Mouse (Mus musculus) lung, adult 2 months (tissue): ENCODE results near the gene Bcl3. TPM values are rescaled to one million over a fixed set of nuclear protein-coding genes. Genes with fewer than 3 reads are reported as not detected.

Experiments
- DNase-seq: peaks from one replicate; pipeline ENCODE4 v3.0.0; 2022
- H3K4me1 ChIP-seq: fragments of 200-500 bp; 2 replicates; pipeline ENCODE4 v1.6.1; 2011; ENCODE audit warnings: low read length; ENCODE audit not compliant: control insufficient read depth, insufficient read depth
- H3K4me3 ChIP-seq: fragments of 200-500 bp; replicated peaks from 2 replicates; pipeline ENCODE3; 2011; ENCODE audit warnings: low read depth, mild to moderate bottlenecking, control low read depth, low read length; ENCODE audit errors: extremely low read depth
- CTCF ChIP-seq: fragments of 200-500 bp; IDR thresholded peaks from 2 replicates; pipeline ENCODE4 v1.5.1; 2011; ENCODE audit warnings: mild to moderate bottlenecking, low read length, control low read depth; ENCODE audit not compliant: insufficient read depth
- POLR2A ChIP-seq: fragments of 200-500 bp; IDR thresholded peaks from 2 replicates; pipeline ENCODE4 v1.6.1; 2011; ENCODE audit warnings: low read depth, mild to moderate bottlenecking, control low read depth, low read length, borderline replicate concordance; ENCODE audit errors: extremely low read depth
- WGBS: fragments of 180-500 bp; shearing (Covaris S2); methylation state at CpG from one replicate; pipeline ENCODE4 v1.1.7; 2018; 5-methylcytosine and 5-hydroxymethylcytosine counted together
- polyA plus RNA-seq: library from polyadenylated mRNA; depleted of rRNA; stranded (reverse); fragments of >200 nt; gene quantifications from 2 replicates; pipeline ENCODE4 v1.2.3, GENCODE M21; 2012

Gene Bcl3
- polyA plus RNA-seq, 1 experiment = 38.7 TPM

DNA sequence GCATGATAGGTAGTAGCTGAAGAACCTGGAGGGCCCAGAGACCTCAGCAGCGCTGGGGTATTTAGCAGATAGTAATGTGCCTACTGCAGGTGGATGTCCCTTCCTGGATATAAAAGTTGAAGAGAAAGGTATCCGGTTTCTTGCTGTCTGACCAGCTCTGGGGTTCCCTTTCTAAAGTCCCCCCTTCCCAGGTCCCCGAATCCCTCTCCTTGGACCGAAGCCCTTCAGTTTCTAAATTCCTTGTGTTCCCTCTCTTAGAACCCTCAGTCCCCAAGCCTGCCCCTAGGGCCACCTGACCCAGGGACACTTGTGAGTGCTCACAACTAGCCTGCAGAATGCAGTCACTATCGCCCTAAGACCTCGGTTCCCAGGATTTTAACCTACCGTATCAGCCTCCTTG lies 937 bp downstream of the Bcl3 start:
- WGBS = 76% methylated on average over 7 of the region's 7 CpGs
- H3K4me1 ChIP-seq = peaks cover 27% of the 10 kb centered on the region
- no peak for DNase-seq
- TF ChIP-seq CTCF (no peak), POLR2A (no peak)
- no peak overlapping the region for H3K4me3 ChIP-seq

DNA sequence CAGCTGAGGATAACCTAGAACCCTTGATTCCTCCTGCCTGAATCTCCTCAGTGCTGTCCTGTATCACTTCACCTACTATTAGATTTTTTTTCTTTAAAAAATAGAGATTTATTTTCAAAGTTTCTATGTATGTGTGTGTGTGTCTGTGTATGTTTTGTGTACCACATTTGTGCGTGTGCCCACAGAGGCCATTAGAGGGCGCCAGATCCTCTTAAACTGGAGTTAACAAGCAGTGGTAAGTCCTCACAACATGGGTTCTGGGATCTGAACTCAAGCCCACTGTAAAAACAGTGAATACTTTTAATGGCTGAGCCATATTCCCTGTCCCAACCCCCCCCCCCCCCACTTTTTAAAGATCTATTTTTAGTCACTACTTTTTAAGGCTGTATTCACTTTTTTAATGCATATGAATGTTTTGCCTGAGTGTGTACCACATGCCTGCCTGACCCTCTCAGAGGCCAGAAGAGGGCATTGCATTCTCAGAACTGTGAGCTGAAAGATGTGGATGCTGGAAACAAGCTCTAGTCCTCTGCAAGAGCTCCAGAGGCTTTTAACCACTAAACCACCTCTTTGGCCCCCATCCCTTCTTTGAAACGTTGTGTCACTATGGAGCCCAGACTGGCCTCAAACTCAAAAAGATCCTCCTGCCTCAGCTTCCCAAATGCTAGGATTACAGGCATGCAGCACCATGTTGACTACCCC lies 2.1 kb downstream of the Bcl3 start:
- H3K4me3 ChIP-seq = no peak overlapping the region
- 80% methylated on average over 3 of the region's 3 CpGs for WGBS

DNA sequence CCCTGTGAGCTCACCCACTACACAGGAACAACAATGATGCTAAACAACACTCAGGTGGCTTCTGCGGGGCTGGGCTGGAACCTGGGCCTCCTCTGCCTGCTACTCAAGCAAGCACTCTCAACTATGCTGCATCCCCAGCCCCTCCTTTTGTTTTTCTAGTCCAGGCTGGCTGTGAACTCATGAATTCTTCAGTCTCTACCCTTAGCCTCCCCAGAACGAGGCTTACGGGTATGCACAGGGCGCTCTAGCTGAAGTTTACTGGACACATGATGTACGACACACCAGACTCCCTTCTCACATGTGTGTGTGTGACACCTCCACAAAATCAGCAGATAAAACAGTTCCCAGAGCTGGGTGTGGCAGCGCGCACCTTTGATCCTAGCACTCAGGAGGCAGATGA lies 3.7 kb downstream of the Bcl3 start:
- DNase-seq = no peak
- H3K4me1 ChIP-seq = peaks cover 21% of the 10 kb centered on the region
- no peak overlapping the region for H3K4me3 ChIP-seq
- WGBS = 84% methylated on average over 7 of the region's 7 CpGs
- TF ChIP-seq POLR2A (no peak), CTCF (no peak)

More for the DNA sequence above, 2.1 kb downstream of the Bcl3 start:
- peaks cover 29% of the 10 kb centered on the region for H3K4me1 ChIP-seq
- no peak for TF ChIP-seq CTCF
- DNase-seq = no peak

DNA sequence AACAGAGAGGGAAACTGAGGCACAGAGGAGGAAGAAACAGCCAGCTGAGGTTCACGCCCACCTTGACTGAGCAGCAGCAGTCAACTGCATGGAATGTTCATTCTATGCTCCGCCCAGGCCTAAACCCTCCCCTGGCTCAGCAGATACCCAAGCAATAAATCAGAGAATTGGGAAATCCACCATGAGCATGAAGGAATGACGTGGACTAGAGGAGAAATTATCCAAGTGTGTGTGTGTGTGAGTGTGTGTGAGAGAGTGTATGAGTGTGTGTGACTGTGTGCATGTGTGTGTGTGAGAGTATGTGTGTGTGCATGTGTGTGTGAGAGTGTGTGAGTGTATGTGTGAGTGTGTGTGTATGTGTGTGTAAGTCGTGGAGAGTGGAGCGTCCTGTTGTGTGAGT lies 4.1 kb downstream of the Bcl3 start:
- H3K4me1 ChIP-seq = peaks cover 17% of the 10 kb centered on the region
- no peak for DNase-seq

DNA sequence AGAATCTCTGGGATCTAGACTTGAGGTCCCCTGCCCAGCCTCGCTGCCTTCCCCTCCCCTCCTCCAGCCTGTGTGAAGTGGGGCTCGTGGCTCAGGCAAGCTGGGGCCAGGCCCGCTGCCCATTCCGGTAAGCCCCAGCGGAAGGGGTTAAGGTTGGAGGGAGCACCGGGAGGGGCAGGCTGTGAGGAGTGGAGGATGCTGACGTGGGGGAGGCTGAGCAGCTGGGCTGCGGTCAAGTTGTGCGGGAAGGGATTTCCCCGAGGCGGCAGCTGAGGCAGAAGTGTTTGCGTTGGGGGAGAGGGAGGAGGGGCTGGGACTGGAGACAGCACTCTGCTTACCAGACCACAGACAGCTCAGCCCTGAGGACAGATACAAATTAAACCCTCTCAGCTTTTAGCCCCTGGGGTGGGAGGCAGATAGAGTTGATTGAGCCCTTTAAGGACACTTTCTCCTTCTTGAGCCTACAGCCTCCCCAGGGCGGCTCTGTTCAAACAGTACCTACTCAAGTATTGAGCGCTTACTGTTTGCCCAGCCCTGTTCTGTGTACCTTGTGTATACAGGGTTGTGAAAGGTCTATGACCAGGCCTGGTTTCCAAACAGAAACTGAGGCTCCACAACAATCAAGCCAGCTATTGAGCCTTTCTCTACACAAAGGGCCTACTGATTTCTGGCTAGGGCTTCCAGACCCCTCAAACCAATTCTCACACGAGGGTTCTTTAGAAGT lies 5.0 kb downstream of the Bcl3 start:
- peaks cover 10% of the 10 kb centered on the region for H3K4me1 ChIP-seq
- peak overlapping the region; percentile 69 for H3K4me3 ChIP-seq
- 16% methylated on average over 15 of the region's 15 CpGs for WGBS
- TF ChIP-seq CTCF = no peak
- peak; percentile 3; the same call in 1 of the 2 replicates for TF ChIP-seq POLR2A
- DNase-seq = peak; percentile 84

More for the DNA sequence above, 4.1 kb downstream of the Bcl3 start:
- 50% methylated on average over 5 of the region's 5 CpGs for WGBS
- H3K4me3 ChIP-seq = no peak overlapping the region
- TF ChIP-seq CTCF = no peak
- no peak for TF ChIP-seq POLR2A

DNA sequence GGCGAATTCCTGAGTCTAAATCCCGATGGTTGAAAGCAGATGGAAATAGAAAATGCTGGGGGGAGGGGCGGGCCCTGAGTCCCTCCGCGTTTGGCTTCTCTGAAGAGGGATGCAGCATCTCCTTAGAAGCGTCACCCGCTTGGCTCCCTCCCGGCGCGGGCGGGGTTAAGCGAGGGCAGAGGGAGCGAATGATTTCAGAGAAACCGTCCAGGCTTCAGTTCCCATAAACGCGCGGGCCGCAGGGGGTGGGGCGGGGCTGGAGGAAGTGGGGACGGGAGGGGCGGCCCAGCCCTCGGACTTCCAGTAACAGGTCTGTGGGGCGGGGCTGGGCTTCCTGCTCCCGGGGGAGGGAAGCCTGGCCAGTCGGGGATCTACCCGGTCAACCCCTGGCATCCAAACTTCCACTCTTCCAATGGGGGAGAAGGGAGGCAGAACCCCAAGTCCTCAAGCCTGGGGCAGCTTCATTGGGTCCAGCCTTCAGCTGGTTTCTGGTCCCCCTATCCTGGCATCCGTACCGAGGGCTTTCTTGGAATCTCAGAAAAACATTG lies 6.3 kb downstream of the Bcl3 start:
- WGBS = 1% methylated on average over 28 of the region's 28 CpGs
- peak; percentile 85 for DNase-seq
- TF ChIP-seq POLR2A (peak; percentile 81; the same call in 1 of the 2 replicates), CTCF (no peak)

DNA sequence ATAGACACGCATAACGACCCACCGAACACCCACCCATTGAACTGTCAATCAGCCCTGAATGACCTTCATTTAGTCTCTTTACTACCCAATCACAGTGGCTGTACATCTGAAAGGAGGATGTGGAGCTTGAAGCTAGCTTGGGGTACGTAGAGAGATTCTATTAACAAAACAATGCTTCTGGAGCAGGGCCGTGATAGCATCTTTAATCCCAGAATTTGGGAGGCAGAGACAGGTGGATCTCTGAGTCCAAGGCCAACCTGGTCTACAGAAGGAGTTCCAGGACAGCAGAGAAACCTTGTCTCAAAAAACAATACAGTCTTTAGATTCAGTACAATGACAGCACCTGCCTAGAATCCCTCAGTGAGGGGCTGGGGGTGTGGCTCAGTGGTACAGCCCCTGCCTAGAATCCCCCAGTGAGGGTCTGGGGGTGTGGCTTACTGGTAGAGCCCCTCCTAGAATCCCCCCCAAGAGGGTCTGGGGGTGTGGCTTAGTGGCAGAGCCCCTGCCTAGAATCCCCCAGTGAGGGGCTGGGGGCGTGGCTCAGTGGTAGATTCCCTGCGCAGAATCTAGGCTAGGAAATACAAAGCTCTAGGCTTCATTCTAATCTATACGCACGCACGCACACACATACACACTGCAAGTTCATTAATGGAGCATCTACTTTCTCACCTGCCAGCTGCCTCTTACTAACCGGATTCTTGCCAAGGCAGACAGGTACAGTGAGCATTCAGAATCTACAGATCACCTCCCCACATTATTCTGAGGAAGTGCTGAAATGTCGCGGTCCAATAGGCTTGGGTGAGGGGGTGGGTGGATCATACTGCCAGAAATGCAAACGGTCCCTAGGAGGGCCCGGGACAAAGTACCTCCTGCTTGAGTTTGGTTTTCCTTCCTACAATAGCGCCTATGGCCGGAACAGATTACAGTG lies 7.0 kb downstream of the Bcl3 start:
- Histone ChIP-seq H3K4me3 (peak overlapping the region; percentile 49), H3K4me1 (peaks cover 10% of the 10 kb centered on the region)
- TF ChIP-seq CTCF (no peak), POLR2A (no peak)
- WGBS = 40% methylated on average over 17 of the region's 17 CpGs
- no peak for DNase-seq

More for the DNA sequence above, 6.3 kb downstream of the Bcl3 start:
- H3K4me1 ChIP-seq = peaks cover 10% of the 10 kb centered on the region
- peak overlapping the region; percentile 69 for H3K4me3 ChIP-seq

DNA sequence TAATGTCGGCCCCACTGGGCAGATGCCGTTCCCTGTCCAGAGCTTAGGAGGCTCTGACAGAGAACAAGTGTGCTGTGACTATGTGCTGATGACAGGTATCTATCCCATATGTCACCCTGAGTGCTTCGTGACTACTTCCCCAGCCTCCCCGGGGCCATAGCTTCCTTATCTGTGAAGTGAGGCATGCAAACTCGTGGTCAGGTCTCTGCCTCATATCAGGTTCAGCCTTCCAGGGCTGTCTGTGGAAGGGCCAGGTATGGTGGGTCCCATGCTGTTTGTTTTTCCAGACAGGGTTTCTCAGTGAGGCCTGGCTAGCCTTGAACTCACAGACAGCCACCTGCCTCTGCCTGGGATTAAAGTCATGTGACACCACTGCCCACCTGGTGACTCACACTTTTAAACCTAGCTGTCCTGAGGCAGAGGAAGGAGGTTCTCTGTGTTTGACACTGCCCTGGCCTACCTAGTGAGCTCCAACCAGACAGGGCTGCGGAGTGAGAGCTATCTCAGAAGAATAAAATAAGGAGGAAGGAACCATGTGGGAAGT lies 8.9 kb downstream of the Bcl3 start:
- no peak for TF ChIP-seq CTCF
- no peak for TF ChIP-seq POLR2A
- 74% methylated on average over 6 of the region's 6 CpGs for WGBS
- no peak for DNase-seq
- H3K4me3 ChIP-seq = no peak overlapping the region
- H3K4me1 ChIP-seq = peaks cover 6% of the 10 kb centered on the region

DNA sequence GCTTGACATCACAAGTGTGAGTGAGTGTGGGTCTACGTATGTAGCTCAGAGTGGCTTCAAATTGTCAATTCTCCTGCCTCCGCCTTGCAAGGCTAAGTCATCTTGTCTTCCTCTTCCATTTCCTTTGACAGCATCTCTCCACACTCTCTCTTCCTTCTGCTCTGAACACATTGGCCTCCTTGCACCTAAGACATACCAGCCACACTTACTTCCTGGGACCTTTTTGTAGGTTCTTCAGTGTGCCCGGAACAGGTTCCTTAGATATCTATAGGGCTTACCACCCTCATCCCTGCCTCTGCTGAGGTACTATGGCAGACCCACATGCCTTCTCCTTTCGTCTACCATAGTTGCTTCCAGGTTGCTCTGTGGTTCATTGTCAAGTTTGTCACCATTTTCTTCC lies 9.4 kb downstream of the Bcl3 start:
- Histone ChIP-seq H3K4me3 (no peak overlapping the region), H3K4me1 (peaks cover 6% of the 10 kb centered on the region)
- TF ChIP-seq CTCF (no peak), POLR2A (no peak)
- 94% methylated on average over 4 of the region's 4 CpGs for WGBS
- no peak for DNase-seq

DNA sequence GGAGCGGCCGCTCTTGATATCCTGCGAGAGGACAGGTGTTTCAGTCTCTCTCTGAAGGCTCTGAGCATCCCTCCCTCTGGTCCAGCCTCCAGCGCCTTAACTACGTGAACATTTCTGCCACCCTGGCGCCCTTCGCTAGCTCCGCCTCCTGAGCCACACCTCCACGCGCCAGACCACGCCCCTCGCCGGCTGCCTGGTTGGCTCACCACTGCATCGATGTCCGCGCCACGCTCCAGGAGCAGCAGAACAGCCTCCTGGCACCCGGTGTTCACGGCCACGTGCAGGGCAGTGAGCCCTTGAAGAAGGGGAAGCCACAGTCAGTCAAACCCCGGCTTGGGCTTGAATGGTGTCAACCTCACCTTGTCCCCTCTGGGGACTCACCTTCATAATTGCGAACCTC lies 11.5 kb downstream of the Bcl3 start:
- TF ChIP-seq CTCF (no peak), POLR2A (no peak)
- Histone ChIP-seq H3K4me3 (no peak overlapping the region), H3K4me1 (peaks cover 3% of the 10 kb centered on the region; the same call in 1 of the 2 replicates)
- WGBS = 42% methylated on average over 22 of the region's 22 CpGs
- peak; percentile 74 for DNase-seq
